Mouse (Mus musculus): ENCODE measurements around the gene Btn1a1. TPM values are rescaled to one million over a fixed set of nuclear protein-coding genes. Genes with fewer than 3 reads are reported as not detected.
A peak's percentile ranks its signal among the peaks of the same experiment; 100 is the strongest.

Btn1a1 gene
- total RNA-seq, 1 experiment: 0.62 TPM

GRCm38 (mm10) chr13:23432562-23433201, 33.0 kb downstream of the Btn1a1 start:
- H3K36me3 ChIP-seq (ENCODE audit: control insufficient read depth, insufficient read depth, low read length, poor library complexity, severe bottlenecking): no peaks in the 10 kb centered on the region
- 0 out of 4 replicates have a peak, but pooled peaks cover 0 to 2% of the 10 kb centered on the region in 2 experiments for H3K4me1 ChIP-seq (ENCODE audit: control insufficient read depth in 2 of 2, insufficient read depth in 2 of 2, low read length in 2 of 2, poor library complexity in 1 of 2)
- peak overlapping the region; percentile 53 to 60 for H3K4me3 ChIP-seq (ENCODE audit: insufficient read depth in 1 of 2, low read depth in 1 of 2, low read length in 2 of 2, poor library complexity in 1 of 2, severe bottlenecking in 1 of 2)
- H3K27ac ChIP-seq (ENCODE audit: insufficient read depth, low read depth, low read length, poor library complexity, severe bottlenecking): no peak overlapping the region
- H3K9me3 ChIP-seq (ENCODE audit: control insufficient read depth, insufficient read depth, low read depth, low read length): no peaks in the 10 kb centered on the region
- peak; percentile 95 for DNase-seq (ENCODE audit: low read depth, low spot score)
- in situ Hi-C loops (cut with MboI; ENCODE audit: low sequenced_read_pairs in 2 of 2, unreplicated experiment in 2 of 2): loop anchor here (5.0 to 25.0 kb wide), 2 partner anchors 85 to 1520 kb away; no protein-coding TSS in a partner anchor
- TF ChIP-seq ZC3H11A (IDR thresholded peaks at IDR 0.05; ENCODE audit: borderline replicate concordance, low read depth, low read length) (peak; percentile 35; the same call in 1 of the 2 replicates), MAFK (IDR thresholded peaks at IDR 0.05; ENCODE audit: insufficient read depth, low read depth, low read length) (peak; percentile 89), CHD2 (IDR thresholded peaks at IDR 0.05; ENCODE audit: low read depth, low read length) (no peak), ZNF384 (IDR thresholded peaks at IDR 0.05; ENCODE audit: low read depth, low read length) (peak; percentile 77; the same call in 1 of the 2 replicates), HCFC1 (IDR thresholded peaks at IDR 0.05; ENCODE audit: borderline replicate concordance, insufficient read depth, low read length) (peak; percentile 73; the same call in 1 of the 2 replicates)
- no peak overlapping the region for H3K9ac ChIP-seq (ENCODE audit: insufficient read depth, low read depth, low read length, poor library complexity, severe bottlenecking)

- Histone ChIP-seq H3K4me3 (ENCODE audit: insufficient read depth in 1 of 2, low read depth in 1 of 2, low read length in 2 of 2, poor library complexity in 1 of 2, severe bottlenecking in 1 of 2) (peak overlapping the region; percentile 53 to 71), H3K4me1 (ENCODE audit: control insufficient read depth in 2 of 2, insufficient read depth in 2 of 2, low read length in 2 of 2, poor library complexity in 1 of 2) (0 out of 4 replicates have a peak, but pooled peaks cover 0 to 2% of the 10 kb centered on the region in 2 experiments), H3K9ac (ENCODE audit: insufficient read depth, low read depth, low read length, poor library complexity, severe bottlenecking) (peak overlapping the region; percentile 34; the same call in 1 of the 2 replicates), H3K27ac (ENCODE audit: insufficient read depth, low read depth, low read length, poor library complexity, severe bottlenecking) (no peak overlapping the region; the same call in 1 of the 2 replicates), H3K36me3 (ENCODE audit: control insufficient read depth, insufficient read depth, low read length, poor library complexity, severe bottlenecking) (no peaks in the 10 kb centered on the region), H3K9me3 (ENCODE audit: control insufficient read depth, insufficient read depth, low read depth, low read length) (no peaks in the 10 kb centered on the region)
- in situ Hi-C loops (cut with MboI; ENCODE audit: low sequenced_read_pairs in 2 of 2, unreplicated experiment in 2 of 2): loop anchor here (5.0 to 25.0 kb wide), 2 partner anchors 86 to 1519 kb away; no protein-coding TSS in a partner anchor
- TF ChIP-seq ZC3H11A (IDR thresholded peaks at IDR 0.05; ENCODE audit: borderline replicate concordance, low read depth, low read length): no peak
- 0 out of 2 replicates have a peak, but pooled peaks have one; percentile 4 for TF ChIP-seq HCFC1 (IDR thresholded peaks at IDR 0.05; ENCODE audit: borderline replicate concordance, insufficient read depth, low read length)
- TF ChIP-seq ZNF384 (IDR thresholded peaks at IDR 0.05; ENCODE audit: low read depth, low read length): no peak
- no peak for TF ChIP-seq CHD2 (IDR thresholded peaks at IDR 0.05; ENCODE audit: low read depth, low read length)
- TF ChIP-seq MAFK (IDR thresholded peaks at IDR 0.05; ENCODE audit: insufficient read depth, low read depth, low read length): peak; percentile 91
- no peak for DNase-seq (ENCODE audit: low read depth, low spot score)
Observed at GRCm38 (mm10) chr13:23431351-23431771, 34.3 kb downstream of the Btn1a1 start.

- H3K4me3 ChIP-seq (ENCODE audit: insufficient read depth in 1 of 2, low read depth in 1 of 2, low read length in 2 of 2, poor library complexity in 1 of 2, severe bottlenecking in 1 of 2): peak overlapping the region; percentile 71 to 75
- 0 out of 4 replicates have a peak, but pooled peaks cover 0 to 2% of the 10 kb centered on the region in 2 experiments for H3K4me1 ChIP-seq (ENCODE audit: control insufficient read depth in 2 of 2, insufficient read depth in 2 of 2, low read length in 2 of 2, poor library complexity in 1 of 2)
- TF ChIP-seq MAFK (IDR thresholded peaks at IDR 0.05; ENCODE audit: insufficient read depth, low read depth, low read length): no peak
- no peak for TF ChIP-seq CHD2 (IDR thresholded peaks at IDR 0.05; ENCODE audit: low read depth, low read length)
- no peak for TF ChIP-seq ZC3H11A (IDR thresholded peaks at IDR 0.05; ENCODE audit: borderline replicate concordance, low read depth, low read length)
- no peak for TF ChIP-seq ZNF384 (IDR thresholded peaks at IDR 0.05; ENCODE audit: low read depth, low read length)
- no peak for TF ChIP-seq HCFC1 (IDR thresholded peaks at IDR 0.05; ENCODE audit: borderline replicate concordance, insufficient read depth, low read length)
- H3K9ac ChIP-seq (ENCODE audit: insufficient read depth, low read depth, low read length, poor library complexity, severe bottlenecking): peak overlapping the region; percentile 62
- H3K27ac ChIP-seq (ENCODE audit: insufficient read depth, low read depth, low read length, poor library complexity, severe bottlenecking): peak overlapping the region; percentile 37; the same call in 1 of the 2 replicates
- no peaks in the 10 kb centered on the region for H3K9me3 ChIP-seq (ENCODE audit: control insufficient read depth, insufficient read depth, low read depth, low read length)
- in situ Hi-C loops (cut with MboI; ENCODE audit: low sequenced_read_pairs in 2 of 2, unreplicated experiment in 2 of 2): loop anchor here (5.0 to 25.0 kb wide), 2 partner anchors 87 to 1518 kb away; no protein-coding TSS in a partner anchor
- no peaks in the 10 kb centered on the region for H3K36me3 ChIP-seq (ENCODE audit: control insufficient read depth, insufficient read depth, low read length, poor library complexity, severe bottlenecking)
- DNase-seq (ENCODE audit: low read depth, low spot score): no peak
Observed at GRCm38 (mm10) chr13:23430734-23431133, 35.0 kb downstream of the Btn1a1 start.

- H3K9ac ChIP-seq (ENCODE audit: insufficient read depth, low read depth, low read length, poor library complexity, severe bottlenecking): no peak overlapping the region; the same call in 1 of the 2 replicates
- peak overlapping the region; percentile 71 to 75 for H3K4me3 ChIP-seq (ENCODE audit: insufficient read depth in 1 of 2, low read depth in 1 of 2, low read length in 2 of 2, poor library complexity in 1 of 2, severe bottlenecking in 1 of 2)
- TF ChIP-seq ZC3H11A (IDR thresholded peaks at IDR 0.05; ENCODE audit: borderline replicate concordance, low read depth, low read length) (no peak), ZNF384 (IDR thresholded peaks at IDR 0.05; ENCODE audit: low read depth, low read length) (no peak), CHD2 (IDR thresholded peaks at IDR 0.05; ENCODE audit: low read depth, low read length) (no peak), MAFK (IDR thresholded peaks at IDR 0.05; ENCODE audit: insufficient read depth, low read depth, low read length) (no peak), HCFC1 (IDR thresholded peaks at IDR 0.05; ENCODE audit: borderline replicate concordance, insufficient read depth, low read length) (no peak)
- 0 out of 4 replicates have a peak, but pooled peaks cover 0 to 2% of the 10 kb centered on the region in 2 experiments for H3K4me1 ChIP-seq (ENCODE audit: control insufficient read depth in 2 of 2, insufficient read depth in 2 of 2, low read length in 2 of 2, poor library complexity in 1 of 2)
- no peak overlapping the region for H3K27ac ChIP-seq (ENCODE audit: insufficient read depth, low read depth, low read length, poor library complexity, severe bottlenecking)
- H3K36me3 ChIP-seq (ENCODE audit: control insufficient read depth, insufficient read depth, low read length, poor library complexity, severe bottlenecking): no peaks in the 10 kb centered on the region
- no peak for DNase-seq (ENCODE audit: low read depth, low spot score)
- in situ Hi-C loops (cut with MboI; ENCODE audit: low sequenced_read_pairs in 2 of 2, unreplicated experiment in 2 of 2): loop anchor here (5.0 to 25.0 kb wide), 2 partner anchors 87 to 1518 kb away; no protein-coding TSS in a partner anchor
- no peaks in the 10 kb centered on the region for H3K9me3 ChIP-seq (ENCODE audit: control insufficient read depth, insufficient read depth, low read depth, low read length)
Observed at GRCm38 (mm10) chr13:23429771-23430380, 35.8 kb downstream of the Btn1a1 start.
